9 mouse cellular contexts compared by ENCODE assay signal in the genomic region with DNA sequence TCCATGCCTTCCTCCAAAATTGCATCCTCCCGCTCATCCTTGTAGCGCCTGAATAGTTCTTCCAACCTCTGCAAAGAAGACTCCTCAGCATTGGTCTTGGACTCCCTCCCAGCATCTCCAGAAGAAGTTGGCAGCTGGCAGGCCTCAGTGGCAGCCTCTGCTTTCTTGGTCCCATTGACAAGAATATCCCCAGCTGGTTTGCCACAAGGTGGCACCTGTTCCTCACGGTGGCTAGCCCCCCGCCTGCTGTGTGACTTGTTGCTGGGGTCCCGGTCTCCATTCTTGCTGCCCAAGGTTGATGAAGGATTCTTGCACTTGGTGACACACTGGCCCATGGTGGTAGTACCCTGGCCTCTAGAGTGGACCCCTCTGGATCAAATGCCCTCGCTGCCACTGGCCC. TPM values are rescaled to one million over a fixed set of nuclear protein-coding genes. Genes with fewer than 3 reads are reported as not detected.
DNase-seq lines count a peak whose midpoint lies in the region; ATAC-seq and TF ChIP-seq lines count a peak whose summit lies in the region.
"Had no signal": no experiment of that assay in that cellular context is flagged by ENCODE, and none has a peak within 500 bp of the region (broad histone marks: within the 10 kb centered on the region; RNA-seq: fewer than 3 reads in every experiment).

No protein-coding gene starts in this region.

- no peak for TF ChIP-seq EP300 in CH12.LX (IDR thresholded peaks at IDR 0.05; ENCODE audit: low read length)

- TF ChIP-seq CTCF in kidney, adult 2 months (conservative IDR thresholded peaks at IDR 0.05; ENCODE audit: insufficient read depth, insufficient read length, low read depth, low read length) = peak; percentile 39
- TF ChIP-seq CTCF in CH12.LX (conservative IDR thresholded peaks at IDR 0.05 in 1 of 2, IDR thresholded peaks at IDR 0.05 in 1 of 2; ENCODE audit: low read depth in 2 of 2, low read length in 2 of 2) = peak in 1 of 2 experiments; percentile 66; a peak in 2 of 4 replicates
- TF ChIP-seq CTCF in lung, adult 2 months (IDR thresholded peaks at IDR 0.05; ENCODE audit: insufficient read depth, low read length) = 0 out of 2 replicates have a peak, but pooled peaks have one; percentile 20

- no peak overlapping the region for H3K4me3 ChIP-seq in kidney, adult 2 months (ENCODE audit: insufficient read depth, low read depth, low read length)
- no peak overlapping the region for H3K4me3 ChIP-seq in kidney, embryonic 16.5 days (ENCODE audit: low read length)
- H3K4me3 ChIP-seq in CH12.LX (replicated peaks in 1 of 3; ENCODE audit: low read depth in 2 of 3, low read length in 2 of 3, poor library complexity in 1 of 3) = no peak overlapping the region
- no peak overlapping the region for H3K4me3 ChIP-seq in lung, adult 2 months (replicated peaks; ENCODE audit: extremely low read depth, low read depth, low read length)
- no peak overlapping the region for H3K4me3 ChIP-seq in midbrain, embryonic 11.5 days (ENCODE audit: low read depth, low read length)
- H3K4me3 ChIP-seq: midbrain, embryonic 12.5 days had no signal

- in situ Hi-C loops in CH12.LX (cut with MboI; ENCODE audit: low pct_ligation_motif_present, low pct_unique_long_range_greater_than_20kb, low sequenced_read_pairs) = loop anchor here (25.0 kb wide), 1 partner anchor 203 kb away; no protein-coding TSS in a partner anchor

- 0 out of 2 replicates have a peak overlapping the region, but pooled peaks have one; percentile 5 for H3K27ac ChIP-seq in kidney, adult 2 months (ENCODE audit: insufficient read depth, low read depth, low read length)
- no peak overlapping the region for H3K27ac ChIP-seq in kidney, embryonic 16.5 days (ENCODE audit: low read length)
- H3K27ac ChIP-seq in CH12.LX (ENCODE audit: insufficient read depth, low read depth) = no peak overlapping the region
- no peak overlapping the region for H3K27ac ChIP-seq in midbrain, embryonic 11.5 days (ENCODE audit: low read depth, low read length)
- H3K27ac ChIP-seq: midbrain, embryonic 12.5 days had no signal

- H3K9ac ChIP-seq in kidney, embryonic 16.5 days (replicated peaks; ENCODE audit: low read length) = no peak overlapping the region
- no peak overlapping the region for H3K9ac ChIP-seq in CH12.LX (ENCODE audit: insufficient read depth, low read depth)
- no peak overlapping the region for H3K9ac ChIP-seq in midbrain, embryonic 11.5 days (ENCODE audit: low read length)
- H3K9ac ChIP-seq: midbrain, embryonic 12.5 days had no signal

- peaks cover 4% of the 10 kb centered on the region for H3K36me3 ChIP-seq in kidney, adult 2 months (ENCODE audit: control insufficient read depth, insufficient read depth, low read length)
- peaks cover 15% of the 10 kb centered on the region; the same call in 1 of the 2 replicates for H3K36me3 ChIP-seq in kidney, embryonic 16.5 days (ENCODE audit: insufficient read depth, low read length)
- H3K36me3 ChIP-seq in CH12.LX (replicated peaks in 1 of 2; ENCODE audit: control insufficient read depth in 1 of 2, insufficient read depth in 1 of 2, low read length in 1 of 2) = peaks cover 6 to 42% of the 10 kb centered on the region in 2 experiments
- peaks cover 2% of the 10 kb centered on the region; the same call in 1 of the 2 replicates for H3K36me3 ChIP-seq in midbrain, embryonic 11.5 days (ENCODE audit: control insufficient read depth, insufficient read depth, low read length)

- no peak for DNase-seq in kidney, adult 2 months
- DNase-seq in 416B (ENCODE audit: low read depth) (peak; percentile 28), CH12.LX (ENCODE audit: extremely low read depth) (peak; percentile 27)
- no peak for DNase-seq in lung, adult 2 months
- no peak for DNase-seq in left cerebral cortex, adult 8-10 months (ENCODE audit: low spot score in 2 of 2)
- no peak for DNase-seq in midbrain, embryonic 11.5 days (ENCODE audit: low spot score, missing footprints)
- DNase-seq: adrenal gland, adult 8-10 months had no signal

- TF ChIP-seq POLR2A in kidney, adult 2 months (IDR thresholded peaks at IDR 0.05; ENCODE audit: low read depth, low read length) = no peak
- TF ChIP-seq POLR2A in CH12.LX (IDR thresholded peaks at IDR 0.05; ENCODE audit: low read depth, low read length) = no peak
- no peak for TF ChIP-seq POLR2A in lung, adult 2 months (IDR thresholded peaks at IDR 0.05; ENCODE audit: borderline replicate concordance, extremely low read depth, low read depth, low read length)

- no peaks in the 10 kb centered on the region for H3K9me3 ChIP-seq in kidney, embryonic 16.5 days (ENCODE audit: low read length)
- no peaks in the 10 kb centered on the region for H3K9me3 ChIP-seq in CH12.LX (replicated peaks; ENCODE audit: low read length)
- H3K9me3 ChIP-seq in midbrain, embryonic 11.5 days (ENCODE audit: control insufficient read depth, low read length) = no peaks in the 10 kb centered on the region
- H3K9me3 ChIP-seq: midbrain, embryonic 12.5 days had no signal

- WGBS in kidney, adult 2 months = 78% methylated on average over 6 of the region's 6 CpGs
- 77% methylated on average over 6 of the region's 6 CpGs for WGBS in kidney, embryonic 16.5 days
- WGBS in lung, adult 2 months = 66% methylated on average over 6 of the region's 6 CpGs
- 79% methylated on average over 6 of the region's 6 CpGs for WGBS in midbrain, embryonic 11.5 days

- H3K79me2 ChIP-seq in CH12.LX (replicated peaks; ENCODE audit: control insufficient read depth, extremely low read depth, insufficient read depth, poor library complexity, severe bottlenecking) = no peaks in the 10 kb centered on the region

- dilution Hi-C loops in CH12.LX (cut with MboI; ENCODE audit: extremely low pct_ligation_motif_present, extremely low pct_unique_long_range_greater_than_20kb, low sequenced_read_pairs) = no loop called here

- no peak overlapping the region for H3K4me2 ChIP-seq in kidney, embryonic 16.5 days (replicated peaks; ENCODE audit: low read depth, low read length)
- H3K4me2 ChIP-seq in CH12.LX (ENCODE audit: insufficient read depth, low read depth, poor library complexity, severe bottlenecking) = no peak overlapping the region
- H3K4me2 ChIP-seq in midbrain, embryonic 11.5 days = no peak overlapping the region
- H3K4me2 ChIP-seq: midbrain, embryonic 12.5 days had no signal

- no peak for ATAC-seq in kidney, embryonic 16.5 days (ENCODE audit: low FRiP score, low TSS enrichment)
- ATAC-seq in midbrain, embryonic 11.5 days (ENCODE audit: low FRiP score) = no peak

- H3K27me3 ChIP-seq in kidney, adult 2 months (replicated peaks; ENCODE audit: control insufficient read depth, insufficient read depth, low read length) = no peaks in the 10 kb centered on the region
- no peaks in the 10 kb centered on the region for H3K27me3 ChIP-seq in kidney, embryonic 16.5 days (ENCODE audit: insufficient read depth, low read length)
- no peaks in the 10 kb centered on the region for H3K27me3 ChIP-seq in CH12.LX (replicated peaks)
- H3K27me3 ChIP-seq in midbrain, embryonic 11.5 days (ENCODE audit: control insufficient read depth, insufficient read depth, low read length) = no peaks in the 10 kb centered on the region
- H3K27me3 ChIP-seq: midbrain, embryonic 12.5 days had no signal

- peaks cover 17% of the 10 kb centered on the region for H3K4me1 ChIP-seq in kidney, adult 2 months (ENCODE audit: control insufficient read depth, insufficient read depth, low read length)
- H3K4me1 ChIP-seq in kidney, embryonic 16.5 days (ENCODE audit: insufficient read depth, low read length) = 0 out of 2 replicates have a peak, but pooled peaks cover 2% of the 10 kb centered on the region
- peaks cover 21 to 72% of the 10 kb centered on the region in 2 experiments for H3K4me1 ChIP-seq in CH12.LX (ENCODE audit: control insufficient read depth in 1 of 2, insufficient read depth in 2 of 2)
- H3K4me1 ChIP-seq in lung, adult 2 months (ENCODE audit: control insufficient read depth, insufficient read depth, low read length) = peaks cover 13% of the 10 kb centered on the region
- H3K4me1 ChIP-seq in midbrain, embryonic 11.5 days (ENCODE audit: control insufficient read depth, insufficient read depth, low read length) = peaks cover 22% of the 10 kb centered on the region

- TF ChIP-seq RAD21 in CH12.LX (IDR thresholded peaks at IDR 0.05; ENCODE audit: low read depth, low read length) = peak; percentile 67

TF ChIP-seq in CH12.LX, 34 proteins besides CTCF, POLR2A, EP300 and RAD21:
- TF ChIP-seq JUN (IDR thresholded peaks at IDR 0.05; ENCODE audit: insufficient read depth, low read depth, low read length) (no peak), MEF2A (IDR thresholded peaks at IDR 0.05; ENCODE audit: borderline replicate concordance, low read depth, low read length) (no peak), USF1 (IDR thresholded peaks at IDR 0.05; ENCODE audit: low read depth, low read length) (no peak), ZC3H11A (IDR thresholded peaks at IDR 0.05; ENCODE audit: low read depth, low read length) (no peak), SMC3 (IDR thresholded peaks at IDR 0.05; ENCODE audit: low read depth, low read length) (peak; percentile 68), MAFK (IDR thresholded peaks at IDR 0.05; ENCODE audit: insufficient replicate concordance, low read length) (no peak), ELF1 (IDR thresholded peaks at IDR 0.05; ENCODE audit: low read depth, low read length) (no peak), IRF4 (IDR thresholded peaks at IDR 0.05; ENCODE audit: low read depth, low read length) (0 out of 2 replicates have a peak, but pooled peaks have one; percentile 13), ETS1 (conservative IDR thresholded peaks at IDR 0.05; ENCODE audit: low read depth, low read length) (no peak), MAX (IDR thresholded peaks at IDR 0.05; ENCODE audit: low read length) (no peak), NELFE (IDR thresholded peaks at IDR 0.05; ENCODE audit: low read depth, low read length) (no peak)

RNA-seq across cellular contexts. Expression of gene Lyrm1, which starts 36.2 kb away (rescaled TPM):
- 4.7 and 6.7 TPM in 2 replicates for polyA plus RNA-seq in kidney, adult 2 months (2012; rRNA removed)
- 6.5 and 7.4 TPM in 2 replicates for polyA plus RNA-seq in kidney, embryonic 16.5 days (2015; fragmentation: Nextera tagmentation; extraction: Ambion mirVana)
- total RNA-seq in CH12.LX (2012; rRNA removed) = 4.6 and 5.5 TPM in 2 replicates
- 10.3 and 10.9 TPM in 2 replicates for total RNA-seq in CH12.LX (2014; rRNA removed)
- polyA plus RNA-seq in CH12.LX (2012; ENCODE audit: insufficient read length, low read depth) = 3.7 and 7.9 TPM in 2 replicates
- polyA plus RNA-seq in lung, adult 2 months (2012; rRNA removed) = 1.3 and 3.0 TPM in 2 replicates
- 10 to 100 TPM; 10.2 to 16.2 (median 15.1) TPM for total RNA-seq in left cerebral cortex, adult 8-10 months (2022)
- polyA plus RNA-seq in midbrain, embryonic 11.5 days (2014; fragmentation: Nextera tagmentation; extraction: Ambion mirVana) = 13.1 and 14.4 TPM in 2 replicates

RNA-seq across cellular contexts. Expression of gene Dcun1d3, which starts 36.6 kb away (rescaled TPM):
- 7.6 and 8.6 TPM in 2 replicates for polyA plus RNA-seq in kidney, adult 2 months (2012; rRNA removed)
- 10.9 and 11.3 TPM in 2 replicates for polyA plus RNA-seq in kidney, embryonic 16.5 days (2015; fragmentation: Nextera tagmentation; extraction: Ambion mirVana)
- total RNA-seq in CH12.LX (2012; rRNA removed) (2.6 and 4.2 TPM in 2 replicates), CH12.LX (2014; rRNA removed) (5.2 and 5.9 TPM in 2 replicates)
- 2.4 and 3.2 TPM in 2 replicates for polyA plus RNA-seq in CH12.LX (2012; ENCODE audit: insufficient read length, low read depth)
- 4.1 and 6.7 TPM in 2 replicates for polyA plus RNA-seq in lung, adult 2 months (2012; rRNA removed)
- total RNA-seq in left cerebral cortex, adult 8-10 months (2022) = 10 to 100 TPM; 26.3 to 32.1 (median 27.1) TPM
- 10.5 and 11.1 TPM in 2 replicates for polyA plus RNA-seq in midbrain, embryonic 11.5 days (2014; fragmentation: Nextera tagmentation; extraction: Ambion mirVana)

Comparison
In these comparisons a context has a peak if more than half of its experiments do, and no peak if none do; other contexts are left out.
1. DNase-seq: peak in 416B (single experiment) and CH12.LX (single experiment); none in kidney, adult 2 months (single experiment), lung, adult 2 months (single experiment), left cerebral cortex, adult 8-10 months (0 of 2) and midbrain, embryonic 11.5 days (single experiment).